Mouse (Mus musculus): ENCODE measurements around the gene Mtmr6. TPM values are rescaled to one million over a fixed set of nuclear protein-coding genes. Genes with fewer than 3 reads are reported as not detected.

Gene Mtmr6
- 6.0 and 7.2 TPM in 2 replicates for polyA plus RNA-seq (2012)

GRCm38 (mm10) chr14:60264990-60265876, at the start of gene Mtmr6:
Gene Mtmr6, plus strand, starts transcription at chr14:60265228.
- TF ChIP-seq GATA1 (IDR thresholded peaks at IDR 0.05; ENCODE audit: low read length) = no peak

GRCm38 (mm10) chr14:60216125-60216524, 48.9 kb upstream of the Mtmr6 start:
- no peak for TF ChIP-seq GATA1 (IDR thresholded peaks at IDR 0.05; ENCODE audit: low read length)

GRCm38 (mm10) chr14:60217616-60218015, 47.4 kb upstream of the Mtmr6 start:
- no peak for TF ChIP-seq GATA1 (IDR thresholded peaks at IDR 0.05; ENCODE audit: low read length)

- no peak for TF ChIP-seq GATA1 (IDR thresholded peaks at IDR 0.05; ENCODE audit: low read length)
Measured at GRCm38 (mm10) chr14:60219886-60220285, 45.1 kb upstream of the Mtmr6 start.

- no peak for TF ChIP-seq GATA1 (IDR thresholded peaks at IDR 0.05; ENCODE audit: low read length)
Measured at GRCm38 (mm10) chr14:60238551-60238950, 26.5 kb upstream of the Mtmr6 start.

GRCm38 (mm10) chr14:60250366-60250765, 14.7 kb upstream of the Mtmr6 start:
- no peak for TF ChIP-seq GATA1 (IDR thresholded peaks at IDR 0.05; ENCODE audit: low read length)

- TF ChIP-seq GATA1 (IDR thresholded peaks at IDR 0.05; ENCODE audit: low read length) = no peak
Measured at GRCm38 (mm10) chr14:60250879-60251278, 14.1 kb upstream of the Mtmr6 start.

- TF ChIP-seq GATA1 (IDR thresholded peaks at IDR 0.05; ENCODE audit: low read length) = no peak
Measured at GRCm38 (mm10) chr14:60251281-60252003, 13.6 kb upstream of the Mtmr6 start, which contains the start of the genes Nupl1 and Gm49336. Gene Nupl1, minus strand, starts transcription at chr14:60251431. Gene Gm49336, minus strand, starts transcription at chr14:60251507.

- TF ChIP-seq GATA1 (IDR thresholded peaks at IDR 0.05; ENCODE audit: low read length) = no peak
Measured at GRCm38 (mm10) chr14:60252004-60253000, 12.7 kb upstream of the Mtmr6 start.

- no peak for TF ChIP-seq GATA1 (IDR thresholded peaks at IDR 0.05; ENCODE audit: low read length)
Measured at GRCm38 (mm10) chr14:60253466-60253865, 11.6 kb upstream of the Mtmr6 start.

- TF ChIP-seq GATA1 (IDR thresholded peaks at IDR 0.05; ENCODE audit: low read length) = no peak
Measured at GRCm38 (mm10) chr14:60254774-60255173, 10.3 kb upstream of the Mtmr6 start.

- no peak for TF ChIP-seq GATA1 (IDR thresholded peaks at IDR 0.05; ENCODE audit: low read length)
Measured at GRCm38 (mm10) chr14:60256356-60256755, 8.7 kb upstream of the Mtmr6 start.

GRCm38 (mm10) chr14:60257101-60257500, 7.9 kb upstream of the Mtmr6 start:
- TF ChIP-seq GATA1 (IDR thresholded peaks at IDR 0.05; ENCODE audit: low read length) = no peak

GRCm38 (mm10) chr14:60257851-60258250, 7.2 kb upstream of the Mtmr6 start:
- TF ChIP-seq GATA1 (IDR thresholded peaks at IDR 0.05; ENCODE audit: low read length) = no peak

- TF ChIP-seq GATA1 (IDR thresholded peaks at IDR 0.05; ENCODE audit: low read length) = no peak
Measured at GRCm38 (mm10) chr14:60262316-60262715, 2.7 kb upstream of the Mtmr6 start.

Data from G1E-ER4 (cell line).